Mouse (Mus musculus) ES-E14 (cell line): ENCODE data around the gene Tbxas1.

ENCODE experiments used
- HCFC1 ChIP-seq: IDR thresholded peaks from 2 replicates; pipeline ENCODE4 v1.6.1; 2012; ENCODE audit warnings: low read length, inconsistent platforms, borderline replicate concordance; ENCODE audit not compliant: insufficient read depth
- MAFK ChIP-seq: IDR thresholded peaks from 2 replicates; pipeline ENCODE4 v1.6.1; 2014; ENCODE audit warnings: mild to moderate bottlenecking, low read depth, low read length, inconsistent platforms; ENCODE audit not compliant: insufficient read depth

DNA sequence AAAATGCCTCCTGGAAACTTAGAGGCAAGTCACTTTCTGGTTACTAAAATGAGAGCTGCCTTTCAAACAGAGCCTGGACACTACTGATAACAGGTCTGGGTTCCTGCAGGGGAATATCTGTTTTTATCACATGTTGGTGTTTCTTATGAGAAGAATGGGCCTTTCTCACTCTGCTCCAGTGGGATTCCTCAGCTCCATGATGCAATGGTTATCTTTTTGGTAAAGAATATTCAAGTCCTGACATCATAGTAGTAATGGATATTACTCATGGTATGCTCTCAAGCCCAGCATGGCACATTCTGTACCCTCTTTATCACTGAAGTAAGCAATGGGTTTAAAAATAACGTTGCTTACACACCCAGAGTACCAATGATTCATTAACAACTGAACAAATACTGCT is 40.0 kb upstream of the Tbxas1 start:
- no peak for TF ChIP-seq MAFK
- TF ChIP-seq HCFC1 = no peak
